Mouse (Mus musculus): ENCODE measurements around the gene Ube2s.

- no peak for TF ChIP-seq CTCF (IDR thresholded peaks at IDR 0.05; ENCODE audit: low read depth, low read length)
- no peak for TF ChIP-seq POLR2A (IDR thresholded peaks at IDR 0.05; ENCODE audit: extremely low read depth, insufficient read depth, low read length)
Measured at GRCm38 (mm10) chr7:4830476-4830875, 18.1 kb upstream of the Ube2s start.
